Mouse (Mus musculus) heart, postnatal 0 days (tissue): ENCODE measurements around the gene Hspbap1. TPM values are rescaled to one million over a fixed set of nuclear protein-coding genes. Genes with fewer than 3 reads are reported as not detected.

Experiments used
- ATAC-seq: fragments of 200-750 bp; cut with Nextera tagmentation; 2 replicates; pipeline ENCODE4 v1.8.0; 2017; ENCODE audit warnings: low read depth, moderate number of reproducible peaks, moderate library complexity; ENCODE audit not compliant: insufficient read depth
- DNase-seq: peaks from one replicate; pipeline ENCODE4 v3.0.0-alpha.2; 2016; ENCODE audit warnings: low spot score
- H3K27ac ChIP-seq: fragments of 300-500 bp; sonication (generic); 2 replicates; pipeline ENCODE4 v1.5.1; 2014; ENCODE audit warnings: low read depth, mild to moderate bottlenecking
- H3K27me3 ChIP-seq: fragments of 300-500 bp; sonication (generic); 2 replicates; pipeline ENCODE4 v1.6.1; 2014; ENCODE audit warnings: low read length, mixed read lengths; ENCODE audit not compliant: control insufficient read depth, insufficient read depth
- H3K36me3 ChIP-seq: fragments of 300-500 bp; sonication (generic); replicated peaks from 2 replicates; pipeline ENCODE4 v1.6.1; 2014; ENCODE audit warnings: low read length, mixed read lengths; ENCODE audit not compliant: control insufficient read depth, insufficient read depth
- H3K4me1 ChIP-seq: fragments of 300-500 bp; sonication (generic); 2 replicates; pipeline ENCODE4 v1.6.1; 2014; ENCODE audit warnings: antibody characterized with exemption; ENCODE audit not compliant: control insufficient read depth, insufficient read depth
- H3K4me2 ChIP-seq: fragments of 300-500 bp; sonication (generic); 2 replicates; pipeline ENCODE4 v1.6.1; 2014; ENCODE audit warnings: low read depth, mild to moderate bottlenecking, low read length, moderate library complexity
- H3K4me3 ChIP-seq: fragments of 300-500 bp; sonication (generic); 2 replicates; pipeline ENCODE4 v1.5.1; 2014; ENCODE audit warnings: low read depth, low read length
- H3K9ac ChIP-seq: fragments of 300-500 bp; sonication (generic); replicated peaks from 2 replicates; pipeline ENCODE4 v1.6.1; 2014; ENCODE audit warnings: low read depth, low read length, mixed read lengths
- H3K9me3 ChIP-seq: fragments of 300-500 bp; sonication (generic); replicated peaks from 2 replicates; pipeline ENCODE4 v1.6.1; 2016; ENCODE audit warnings: low read length; ENCODE audit not compliant: control insufficient read depth
- CTCF ChIP-seq: IDR thresholded peaks from 2 replicates; pipeline ENCODE4 v1.5.1; 2016; ENCODE audit warnings: antibody characterized with exemption, control low read depth, low read depth
- EP300 ChIP-seq: IDR thresholded peaks from 2 replicates; pipeline ENCODE4 v1.6.1; 2016; ENCODE audit warnings: antibody characterized with exemption, low read depth
- WGBS: fragments of 180-500 bp; shearing (Covaris S2); extraction: QIAGEN DNeasy Blood & Tissue Kit; methylation state at CpG from one replicate; pipeline ENCODE4 v1.1.7; 2014; 5-methylcytosine and 5-hydroxymethylcytosine counted together
- polyA plus RNA-seq: library from polyadenylated mRNA; unstranded; fragments of >200 nt; fragmentation: Nextera tagmentation; extraction: Ambion mirVana; gene quantifications from 2 replicates; pipeline ENCODE4 v1.2.1, GENCODE M21; 2015
- total RNA-seq: library from RNA; depleted of rRNA; stranded (reverse); fragments of >200 nt; gene quantifications from 2 replicates; pipeline ENCODE4 v1.2.3, GENCODE M21; 2014; ENCODE audit warnings: low replicate concordance

The Hspbap1 gene
- total and polyA plus RNA-seq, 2 experiments from 2014 or later = 5.0 to 5.5 TPM

- TF ChIP-seq CTCF = no peak
- no peak for TF ChIP-seq EP300
- Histone ChIP-seq H3K36me3 (0 out of 2 replicates have a peak, but pooled peaks cover 4% of the 10 kb centered on the region), H3K27ac (no peak overlapping the region), H3K9ac (no peak overlapping the region), H3K27me3 (no peaks in the 10 kb centered on the region), H3K4me3 (no peak overlapping the region), H3K4me2 (no peak overlapping the region), H3K9me3 (no peaks in the 10 kb centered on the region), H3K4me1 (peaks cover 13% of the 10 kb centered on the region)
- DNase-seq (no peak), ATAC-seq (no peak)
- 51% methylated on average over 7 of the region's 7 CpGs for WGBS
Observed at GRCm38 (mm10) chr16:35784134-35784725, 14.1 kb downstream of the Hspbap1 start.

DNA sequence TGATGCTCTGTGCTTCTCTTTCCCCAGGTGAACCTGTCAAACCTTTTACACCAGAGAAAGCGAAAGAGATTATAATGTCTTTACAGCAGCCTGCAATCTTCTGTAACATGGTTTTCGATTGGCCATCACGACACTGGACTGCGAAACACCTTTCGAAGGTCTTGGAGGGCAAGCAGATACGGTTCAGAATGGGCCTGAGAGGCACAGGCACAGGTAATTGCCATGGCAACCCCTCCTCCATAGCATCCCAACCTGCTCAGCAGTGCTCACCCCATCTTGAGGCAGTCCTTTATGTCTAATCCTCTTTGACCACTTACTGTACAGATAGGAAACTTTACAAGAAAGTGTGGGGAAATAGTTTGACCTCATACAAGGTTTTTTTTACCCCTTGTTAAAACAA is 17.0 kb downstream of the Hspbap1 start:
- TF ChIP-seq EP300 (no peak), CTCF (no peak)
- no peak for DNase-seq
- Histone ChIP-seq H3K4me2 (no peak overlapping the region), H3K4me3 (no peak overlapping the region), H3K4me1 (peaks cover 14% of the 10 kb centered on the region), H3K27ac (no peak overlapping the region), H3K9ac (no peak overlapping the region), H3K27me3 (no peaks in the 10 kb centered on the region), H3K9me3 (no peaks in the 10 kb centered on the region), H3K36me3 (0 out of 2 replicates have a peak, but pooled peaks cover 4% of the 10 kb centered on the region)
- no peak for ATAC-seq
- WGBS = 91% methylated on average over 6 of the region's 6 CpGs

- H3K9me3 ChIP-seq = no peaks in the 10 kb centered on the region
- no peak overlapping the region for H3K9ac ChIP-seq
- 79% methylated on average over 8 of the region's 8 CpGs for WGBS
- no peaks in the 10 kb centered on the region for H3K27me3 ChIP-seq
- TF ChIP-seq EP300 (no peak), CTCF (no peak)
- ATAC-seq (no peak), DNase-seq (no peak)
- H3K27ac ChIP-seq = peak overlapping the region; percentile 83; the same call in 1 of the 2 replicates
- H3K36me3 ChIP-seq = 0 out of 2 replicates have a peak, but pooled peaks cover 4% of the 10 kb centered on the region
- peaks cover 14% of the 10 kb centered on the region for H3K4me1 ChIP-seq
- H3K4me2 ChIP-seq = no peak overlapping the region
- H3K4me3 ChIP-seq = no peak overlapping the region
Observed at GRCm38 (mm10) chr16:35787568-35788189, 17.5 kb downstream of the Hspbap1 start.

- Histone ChIP-seq H3K9ac (no peak overlapping the region), H3K4me2 (no peak overlapping the region), H3K27ac (peak overlapping the region; percentile 83), H3K4me3 (no peak overlapping the region), H3K27me3 (no peaks in the 10 kb centered on the region), H3K9me3 (no peaks in the 10 kb centered on the region), H3K4me1 (peaks cover 14% of the 10 kb centered on the region), H3K36me3 (0 out of 2 replicates have a peak, but pooled peaks cover 4% of the 10 kb centered on the region)
- 39% methylated on average over 6 of the region's 6 CpGs for WGBS
- TF ChIP-seq CTCF (no peak), EP300 (no peak)
- DNase-seq = peak; percentile 76
- ATAC-seq = peak; percentile 93
Observed at GRCm38 (mm10) chr16:35788330-35788729, 18.2 kb downstream of the Hspbap1 start.

DNA sequence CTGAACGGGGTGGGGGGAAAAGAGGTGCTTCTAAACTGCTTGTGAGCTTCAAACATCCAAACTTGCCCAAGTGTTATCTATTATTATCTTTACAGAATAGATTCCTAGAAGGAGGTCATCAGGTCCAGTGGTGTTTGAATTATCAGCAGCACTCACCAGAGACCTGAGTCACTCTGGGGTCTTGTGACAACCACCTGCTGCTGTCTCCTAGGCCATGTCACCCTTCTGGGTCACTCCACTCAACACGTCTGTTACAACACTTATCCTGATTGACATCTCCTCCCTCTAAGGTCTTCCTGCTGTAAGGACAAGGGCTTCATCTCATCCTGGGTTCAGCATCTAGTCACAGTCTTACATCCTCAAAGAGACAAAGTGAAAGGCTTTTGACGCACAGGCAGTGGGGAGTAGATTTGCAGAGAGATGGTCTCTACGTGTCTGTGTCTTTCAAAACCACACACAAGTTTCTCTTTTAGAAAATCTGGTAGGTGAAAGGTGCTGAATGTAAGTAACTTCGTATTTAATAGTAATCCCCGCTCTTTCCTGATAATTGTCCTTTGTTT is 21.9 kb downstream of the Hspbap1 start:
- no peak for TF ChIP-seq CTCF
- TF ChIP-seq EP300 = no peak
- H3K9ac ChIP-seq = no peak overlapping the region
- H3K9me3 ChIP-seq = no peaks in the 10 kb centered on the region
- DNase-seq (no peak), ATAC-seq (no peak)
- H3K4me2 ChIP-seq = no peak overlapping the region
- H3K4me3 ChIP-seq = no peak overlapping the region
- 77% methylated on average over 6 of the region's 6 CpGs for WGBS
- H3K36me3 ChIP-seq = 0 out of 2 replicates have a peak, but pooled peaks cover 4% of the 10 kb centered on the region
- no peaks in the 10 kb centered on the region for H3K27me3 ChIP-seq
- peaks cover 8% of the 10 kb centered on the region; the same call in 1 of the 2 replicates for H3K4me1 ChIP-seq
- H3K27ac ChIP-seq = no peak overlapping the region
